Mouse (Mus musculus) liver, adult (tissue): Measurements from ENCODE around the gene Gabbr2.

Experiments used
- GATA4 ChIP-seq: IDR thresholded peaks from 2 replicates; pipeline ENCODE4 v1.6.1; 2014; ENCODE audit warnings: mild to moderate bottlenecking, low read length; ENCODE audit not compliant: insufficient replicate concordance

Gabbr2 gene

GRCm38 (mm10) chr4:46832834-46833544 is 158.7 kb downstream of the Gabbr2 start:
- TF ChIP-seq GATA4, result no peak

- TF ChIP-seq GATA4, result no peak
Measured at GRCm38 (mm10) chr4:46829656-46830055, 162.0 kb downstream of the Gabbr2 start.

GRCm38 (mm10) chr4:46828141-46828571 is 163.5 kb downstream of the Gabbr2 start:
- TF ChIP-seq GATA4, result no peak

GRCm38 (mm10) chr4:46827471-46827870 is 164.2 kb downstream of the Gabbr2 start:
- no peak for TF ChIP-seq GATA4

- TF ChIP-seq GATA4, result no peak
Measured at GRCm38 (mm10) chr4:46825846-46826529, 165.7 kb downstream of the Gabbr2 start.

- no peak for TF ChIP-seq GATA4
Measured at GRCm38 (mm10) chr4:46823738-46824137, 167.9 kb downstream of the Gabbr2 start.

GRCm38 (mm10) chr4:46821709-46822108 is 170.0 kb downstream of the Gabbr2 start:
- TF ChIP-seq GATA4, result no peak

- no peak for TF ChIP-seq GATA4
Measured at GRCm38 (mm10) chr4:46814954-46815353, 176.7 kb downstream of the Gabbr2 start.

GRCm38 (mm10) chr4:46814236-46814635 is 177.4 kb downstream of the Gabbr2 start:
- no peak for TF ChIP-seq GATA4

GRCm38 (mm10) chr4:46811165-46811564 is 180.5 kb downstream of the Gabbr2 start:
- TF ChIP-seq GATA4, result no peak

GRCm38 (mm10) chr4:46806876-46807275 is 184.8 kb downstream of the Gabbr2 start:
- no peak for TF ChIP-seq GATA4

- TF ChIP-seq GATA4, result no peak
Measured at GRCm38 (mm10) chr4:46805910-46806309, 185.8 kb downstream of the Gabbr2 start.

- no peak for TF ChIP-seq GATA4
Measured at GRCm38 (mm10) chr4:46802386-46802785, 189.3 kb downstream of the Gabbr2 start.

- no peak for TF ChIP-seq GATA4
Measured at GRCm38 (mm10) chr4:46799904-46800303, 191.8 kb downstream of the Gabbr2 start.

- no peak for TF ChIP-seq GATA4
Measured at GRCm38 (mm10) chr4:46795707-46796106, 196.0 kb downstream of the Gabbr2 start.

GRCm38 (mm10) chr4:46794583-46794982 is 197.1 kb downstream of the Gabbr2 start:
- no peak for TF ChIP-seq GATA4

- no peak for TF ChIP-seq GATA4
Measured at GRCm38 (mm10) chr4:46792280-46793026, 199.2 kb downstream of the Gabbr2 start.
